Mouse (Mus musculus) limb, embryonic 11.5 days (tissue): ENCODE results near the gene Rere. TPM values are rescaled to one million over a fixed set of nuclear protein-coding genes. Genes with fewer than 3 reads are reported as not detected.

Source experiments
- ATAC-seq: fragments of 200-750 bp; cut with Nextera tagmentation; 2 replicates; pipeline ENCODE4 v1.8.0; 2017; ENCODE audit warnings: low read depth; ENCODE audit not compliant: insufficient number of reproducible peaks, low FRiP score, low TSS enrichment
- DNase-seq: peaks from one replicate; pipeline ENCODE4 v3.0.0-alpha.2; 2015; ENCODE audit warnings: low spot score
- H3K27ac ChIP-seq: fragments of 300-500 bp; sonication (generic); replicated peaks from 2 replicates; pipeline ENCODE4 v1.5.1; 2014; ENCODE audit warnings: low read depth, mild to moderate bottlenecking, low read length
- H3K27me3 ChIP-seq: fragments of 300-500 bp; sonication (generic); 2 replicates; pipeline ENCODE4 v1.6.1; 2014; ENCODE audit warnings: mild to moderate bottlenecking, low read length, mixed read lengths; ENCODE audit not compliant: control insufficient read depth, insufficient read depth
- H3K36me3 ChIP-seq: fragments of 300-500 bp; sonication (generic); 2 replicates; pipeline ENCODE4 v1.6.1; 2014; ENCODE audit warnings: mild to moderate bottlenecking, low read length, moderate library complexity, mixed read lengths; ENCODE audit not compliant: control insufficient read depth, insufficient read depth
- H3K4me1 ChIP-seq: fragments of 300-500 bp; sonication (generic); 2 replicates; pipeline ENCODE4 v1.6.1; 2014; ENCODE audit warnings: low read length, mixed read lengths; ENCODE audit not compliant: control insufficient read depth, insufficient read depth
- H3K4me2 ChIP-seq: fragments of 300-500 bp; sonication (generic); 2 replicates; pipeline ENCODE4 v1.6.1; 2014; ENCODE audit warnings: low read depth, mild to moderate bottlenecking, moderate library complexity; ENCODE audit not compliant: severe bottlenecking
- H3K4me3 ChIP-seq: fragments of 300-500 bp; sonication (generic); 2 replicates; pipeline ENCODE4 v1.5.1; 2014; ENCODE audit warnings: low read depth, low read length
- H3K9ac ChIP-seq: fragments of 300-500 bp; sonication (generic); 2 replicates; pipeline ENCODE4 v1.6.1; 2014; ENCODE audit warnings: mild to moderate bottlenecking, low read length
- H3K9me3 ChIP-seq: fragments of 300-500 bp; sonication (generic); 2 replicates; pipeline ENCODE4 v1.6.1; 2016; ENCODE audit warnings: low read length; ENCODE audit not compliant: control insufficient read depth
- WGBS: fragments of 180-500 bp; shearing (Covaris S2); extraction: QIAGEN DNeasy Blood & Tissue Kit; methylation state at CpG from one replicate; pipeline ENCODE4 v1.1.7; 2014; 5-methylcytosine and 5-hydroxymethylcytosine counted together
- polyA plus RNA-seq: library from polyadenylated mRNA; unstranded; fragments of >200 nt; fragmentation: Nextera tagmentation; extraction: Ambion mirVana; gene quantifications from 2 replicates; pipeline ENCODE4 v1.2.1, GENCODE M21; 2014

The Rere gene
- polyA plus RNA-seq, 1 experiment from 2014 or later: 37.9 TPM

GRCm38 (mm10) chr4:150635568-150635967 is 354.1 kb downstream of the Rere start:
- no peaks in the 10 kb centered on the region for H3K4me1 ChIP-seq
- H3K36me3 ChIP-seq: no peaks in the 10 kb centered on the region
- DNase-seq: no peak
- no peak overlapping the region for H3K4me3 ChIP-seq
- ATAC-seq: no peak
- 88% methylated on average over 10 of the region's 10 CpGs for WGBS
- H3K4me2 ChIP-seq: no peak overlapping the region
- no peak overlapping the region for H3K27ac ChIP-seq
- no peaks in the 10 kb centered on the region for H3K27me3 ChIP-seq
- H3K9ac ChIP-seq: no peak overlapping the region
- no peaks in the 10 kb centered on the region for H3K9me3 ChIP-seq

- Histone ChIP-seq H3K9ac (no peak overlapping the region), H3K27me3 (no peaks in the 10 kb centered on the region), H3K27ac (no peak overlapping the region), H3K4me3 (no peak overlapping the region), H3K36me3 (no peaks in the 10 kb centered on the region), H3K4me1 (no peaks in the 10 kb centered on the region), H3K4me2 (no peak overlapping the region), H3K9me3 (no peaks in the 10 kb centered on the region)
- ATAC-seq (no peak), DNase-seq (no peak)
- 73% methylated on average over 6 of the region's 6 CpGs for WGBS
Observed at GRCm38 (mm10) chr4:150636635-150637034, 355.2 kb downstream of the Rere start.

- H3K27ac ChIP-seq: no peak overlapping the region
- DNase-seq (no peak), ATAC-seq (no peak)
- no peak overlapping the region for H3K9ac ChIP-seq
- H3K27me3 ChIP-seq: no peaks in the 10 kb centered on the region
- no peaks in the 10 kb centered on the region for H3K4me1 ChIP-seq
- H3K9me3 ChIP-seq: no peaks in the 10 kb centered on the region
- 91% methylated on average over 9 of the region's 9 CpGs for WGBS
- no peak overlapping the region for H3K4me3 ChIP-seq
- H3K4me2 ChIP-seq: no peak overlapping the region
- H3K36me3 ChIP-seq: no peaks in the 10 kb centered on the region
Observed at GRCm38 (mm10) chr4:150644299-150644698, 362.9 kb downstream of the Rere start.

GRCm38 (mm10) chr4:150649327-150649726 is 367.9 kb downstream of the Rere start:
- Histone ChIP-seq H3K4me3 (no peak overlapping the region), H3K27ac (no peak overlapping the region), H3K9ac (no peak overlapping the region), H3K36me3 (no peaks in the 10 kb centered on the region), H3K4me2 (no peak overlapping the region), H3K9me3 (no peaks in the 10 kb centered on the region), H3K4me1 (peaks cover 8% of the 10 kb centered on the region), H3K27me3 (peaks cover 9% of the 10 kb centered on the region)
- DNase-seq: no peak
- no peak for ATAC-seq
- 82% methylated on average over 5 of the region's 5 CpGs for WGBS

- Histone ChIP-seq H3K27me3 (peaks cover 9% of the 10 kb centered on the region), H3K4me2 (peak within 1 kb of the TSS; percentile 65), H3K9ac (peak within 1 kb of the TSS; percentile 53), H3K9me3 (no peaks in the 10 kb centered on the region), H3K36me3 (no peaks in the 10 kb centered on the region), H3K27ac (no peak within 1 kb of the TSS), H3K4me3 (peak within 1 kb of the TSS; percentile 33), H3K4me1 (peaks cover 8% of the 10 kb centered on the region)
- DNase-seq (peak; percentile 48), ATAC-seq (no peak)
- 5% methylated on average over 41 of the region's 41 CpGs for WGBS
Observed at GRCm38 (mm10) chr4:150651390-150652277, 370.2 kb downstream of the Rere start, which contains the start of gene Slc45a1. Gene Slc45a1 (minus strand): TSS chr4:150652174.

- Histone ChIP-seq H3K9ac (no peak overlapping the region), H3K9me3 (no peaks in the 10 kb centered on the region), H3K27me3 (peaks cover 9% of the 10 kb centered on the region), H3K4me3 (no peak overlapping the region), H3K4me1 (peaks cover 8% of the 10 kb centered on the region), H3K4me2 (no peak overlapping the region), H3K36me3 (no peaks in the 10 kb centered on the region), H3K27ac (no peak overlapping the region)
- WGBS: 34% methylated on average over 11 of the region's 11 CpGs
- DNase-seq: no peak
- no peak for ATAC-seq
Observed at GRCm38 (mm10) chr4:150653072-150653599, 371.7 kb downstream of the Rere start.

- no peaks in the 10 kb centered on the region for H3K9me3 ChIP-seq
- H3K4me3 ChIP-seq: no peak overlapping the region
- no peak overlapping the region for H3K9ac ChIP-seq
- peak; percentile 92 for DNase-seq
- 7% methylated on average over 17 of the region's 17 CpGs for WGBS
- no peak overlapping the region for H3K27ac ChIP-seq
- no peak for ATAC-seq
- no peak overlapping the region for H3K4me2 ChIP-seq
- H3K27me3 ChIP-seq: peaks cover 9% of the 10 kb centered on the region
- H3K36me3 ChIP-seq: no peaks in the 10 kb centered on the region
- peaks cover 14% of the 10 kb centered on the region for H3K4me1 ChIP-seq
Observed at GRCm38 (mm10) chr4:150655989-150656388, 374.5 kb downstream of the Rere start.

GRCm38 (mm10) chr4:150656504-150656903 is 375.1 kb downstream of the Rere start:
- Histone ChIP-seq H3K4me3 (no peak overlapping the region), H3K4me2 (no peak overlapping the region), H3K27me3 (peaks cover 6% of the 10 kb centered on the region), H3K9me3 (no peaks in the 10 kb centered on the region), H3K27ac (no peak overlapping the region), H3K9ac (no peak overlapping the region), H3K4me1 (peaks cover 13% of the 10 kb centered on the region), H3K36me3 (no peaks in the 10 kb centered on the region)
- DNase-seq (no peak), ATAC-seq (no peak)
- 76% methylated on average over 6 of the region's 6 CpGs for WGBS
